Mouse (Mus musculus) liver, adult 2 months (tissue): ENCODE data around the gene Metap1. TPM values are rescaled to one million over a fixed set of nuclear protein-coding genes. Genes with fewer than 3 reads are reported as not detected.

Source experiments
- DNase-seq: peaks from one replicate; pipeline ENCODE4 v3.0.0-alpha.2; 2011; ENCODE audit warnings: low read depth, low spot score; ENCODE audit errors: extremely low read depth
- H3K27ac ChIP-seq: fragments of 200-500 bp; replicated peaks from 2 replicates; pipeline ENCODE4 v1.5.1; 2012; ENCODE audit warnings: low read depth, mild to moderate bottlenecking, control low read depth, inconsistent platforms, low read length; ENCODE audit not compliant: insufficient read depth
- H3K27me3 ChIP-seq: fragments of 200-500 bp; 2 replicates; pipeline ENCODE4 v1.6.1; 2012; ENCODE audit warnings: mild to moderate bottlenecking, moderate library complexity, low read length, inconsistent platforms; ENCODE audit not compliant: control insufficient read depth, insufficient read depth
- H3K36me3 ChIP-seq: fragments of 200-500 bp; 2 replicates; pipeline ENCODE4 v1.6.1; 2012; ENCODE audit warnings: low read length, inconsistent platforms; ENCODE audit not compliant: control insufficient read depth, insufficient read depth
- H3K4me1 ChIP-seq: fragments of 200-500 bp; 2 replicates; pipeline ENCODE4 v1.6.1; 2011; ENCODE audit warnings: low read length; ENCODE audit not compliant: control insufficient read depth, insufficient read depth
- H3K4me3 ChIP-seq: fragments of 200-500 bp; 2 replicates; pipeline ENCODE4 v1.5.1; 2011; ENCODE audit warnings: low read depth, mild to moderate bottlenecking, control low read depth, low read length, moderate library complexity; ENCODE audit not compliant: insufficient read depth
- H3K79me2 ChIP-seq: fragments of 200-500 bp; 2 replicates; pipeline ENCODE4 v1.6.1; 2012; ENCODE audit warnings: inconsistent platforms, mild to moderate bottlenecking, low read length, moderate library complexity; ENCODE audit not compliant: control insufficient read depth, insufficient read depth
- H3K9ac ChIP-seq: fragments of 200-500 bp; 2 replicates; pipeline ENCODE4 v1.6.1; 2012; ENCODE audit warnings: low read depth, mild to moderate bottlenecking, control low read depth, inconsistent platforms, low read length
- CTCF ChIP-seq: fragments of 200-500 bp; IDR thresholded peaks from 2 replicates; pipeline ENCODE4 v1.5.1; 2011; ENCODE audit warnings: low read depth, low read length, control low read depth
- POLR2A ChIP-seq: fragments of 200-500 bp; IDR thresholded peaks from 2 replicates; pipeline ENCODE4 v1.6.1; 2011; ENCODE audit warnings: low read length, control low read depth; ENCODE audit not compliant: insufficient read depth; ENCODE audit errors: extremely low read depth
- WGBS: fragments of 180-500 bp; shearing (Covaris S2); methylation state at CpG from one replicate; pipeline ENCODE4 v1.1.7; 2018; 5-methylcytosine and 5-hydroxymethylcytosine counted together
- polyA plus RNA-seq: library from polyadenylated mRNA; depleted of rRNA; stranded (reverse); fragments of >200 nt; gene quantifications from 2 replicates; pipeline ENCODE4 v1.2.3, GENCODE M21; 2012
- total RNA-seq: library from RNA; depleted of rRNA; stranded (reverse); fragments of >200 nt; gene quantifications from 2 replicates; pipeline ENCODE4 v1.2.3, GENCODE M21; 2014

Gene Metap1
- total and polyA plus RNA-seq, 2 experiments = 11.7 to 31.4 TPM

DNA sequence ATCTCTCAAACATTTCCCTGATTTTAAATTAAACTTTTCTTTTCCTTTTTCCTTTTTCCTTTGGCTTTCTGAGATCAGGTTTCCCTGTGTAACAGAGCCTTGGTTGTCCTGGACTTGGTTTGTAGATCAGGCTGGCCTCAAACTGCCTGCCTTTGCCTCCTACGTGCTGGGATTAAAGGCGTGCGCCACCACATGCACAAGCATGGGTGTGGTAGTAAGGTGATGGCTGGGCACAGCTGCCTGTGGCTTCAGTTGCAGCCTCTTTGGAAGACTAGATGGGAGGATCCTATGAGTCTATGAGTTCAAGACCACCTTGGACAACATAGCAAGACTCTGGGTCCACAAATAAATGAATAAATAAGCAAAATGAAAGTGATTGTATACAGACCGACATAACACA, 34.6 kb upstream of the Metap1 start:
- Histone ChIP-seq H3K27ac (no peak overlapping the region), H3K4me1 (peaks cover 5% of the 10 kb centered on the region; the same call in 1 of the 2 replicates), H3K79me2 (peaks cover 6% of the 10 kb centered on the region; the same call in 1 of the 2 replicates), H3K36me3 (no peaks in the 10 kb centered on the region), H3K4me3 (no peak overlapping the region), H3K9ac (no peak overlapping the region), H3K27me3 (no peaks in the 10 kb centered on the region)
- no peak for TF ChIP-seq CTCF
- TF ChIP-seq POLR2A = no peak
- no peak for DNase-seq
- 93% methylated on average over 4 of the region's 4 CpGs for WGBS

DNA sequence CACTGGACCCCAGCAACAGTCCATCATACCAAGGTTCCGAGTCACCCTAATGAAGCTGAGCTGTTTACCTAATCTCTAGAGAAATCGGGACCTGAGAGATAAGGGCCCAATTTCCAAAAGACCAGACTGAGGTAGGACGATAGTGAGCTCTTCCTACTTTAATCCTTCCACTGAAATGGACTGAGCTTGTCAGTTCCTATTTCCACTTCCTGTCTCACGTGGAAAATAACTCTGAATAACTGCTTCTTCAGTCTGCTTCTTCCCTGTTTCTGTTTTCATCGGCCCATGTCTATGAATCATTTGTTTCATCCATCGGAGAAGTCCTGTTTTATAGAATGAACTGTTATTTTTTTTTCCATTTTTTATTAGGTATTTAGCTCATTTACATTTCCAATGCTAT, 29.9 kb upstream of the Metap1 start:
- no peaks in the 10 kb centered on the region for H3K36me3 ChIP-seq
- no peaks in the 10 kb centered on the region for H3K4me1 ChIP-seq
- no peak overlapping the region for H3K9ac ChIP-seq
- no peak overlapping the region for H3K27ac ChIP-seq
- no peak for DNase-seq
- TF ChIP-seq CTCF (no peak), POLR2A (no peak)
- 68% methylated on average over 6 of the region's 6 CpGs for WGBS
- H3K79me2 ChIP-seq = no peaks in the 10 kb centered on the region
- H3K27me3 ChIP-seq = no peaks in the 10 kb centered on the region
- no peak overlapping the region for H3K4me3 ChIP-seq

DNA sequence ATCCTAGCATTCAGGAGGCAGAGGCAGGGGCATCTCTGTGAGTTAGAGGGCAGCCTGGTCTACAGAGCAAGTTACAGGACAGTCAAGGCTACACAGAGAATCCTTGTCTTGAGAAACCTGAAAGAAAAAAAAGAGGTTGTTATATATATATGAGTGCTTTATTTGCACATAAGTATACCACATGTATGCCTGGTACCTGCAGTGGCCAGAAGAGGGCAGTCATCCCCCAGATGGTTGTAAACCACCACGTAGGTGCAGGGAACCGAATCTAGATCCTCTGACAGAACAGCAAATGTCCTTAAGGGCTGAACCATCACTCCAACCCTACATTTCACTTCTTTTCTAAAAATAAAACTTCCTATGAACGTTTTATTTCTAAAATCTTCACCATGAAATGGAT, 28.6 kb upstream of the Metap1 start:
- peak; percentile 31 for DNase-seq
- WGBS = 72% methylated on average over 3 of the region's 3 CpGs
- Histone ChIP-seq H3K4me3 (no peak overlapping the region), H3K79me2 (no peaks in the 10 kb centered on the region), H3K36me3 (no peaks in the 10 kb centered on the region), H3K27me3 (no peaks in the 10 kb centered on the region), H3K27ac (no peak overlapping the region), H3K4me1 (no peaks in the 10 kb centered on the region), H3K9ac (no peak overlapping the region)
- no peak for TF ChIP-seq POLR2A
- peak; percentile 52 for TF ChIP-seq CTCF

DNA sequence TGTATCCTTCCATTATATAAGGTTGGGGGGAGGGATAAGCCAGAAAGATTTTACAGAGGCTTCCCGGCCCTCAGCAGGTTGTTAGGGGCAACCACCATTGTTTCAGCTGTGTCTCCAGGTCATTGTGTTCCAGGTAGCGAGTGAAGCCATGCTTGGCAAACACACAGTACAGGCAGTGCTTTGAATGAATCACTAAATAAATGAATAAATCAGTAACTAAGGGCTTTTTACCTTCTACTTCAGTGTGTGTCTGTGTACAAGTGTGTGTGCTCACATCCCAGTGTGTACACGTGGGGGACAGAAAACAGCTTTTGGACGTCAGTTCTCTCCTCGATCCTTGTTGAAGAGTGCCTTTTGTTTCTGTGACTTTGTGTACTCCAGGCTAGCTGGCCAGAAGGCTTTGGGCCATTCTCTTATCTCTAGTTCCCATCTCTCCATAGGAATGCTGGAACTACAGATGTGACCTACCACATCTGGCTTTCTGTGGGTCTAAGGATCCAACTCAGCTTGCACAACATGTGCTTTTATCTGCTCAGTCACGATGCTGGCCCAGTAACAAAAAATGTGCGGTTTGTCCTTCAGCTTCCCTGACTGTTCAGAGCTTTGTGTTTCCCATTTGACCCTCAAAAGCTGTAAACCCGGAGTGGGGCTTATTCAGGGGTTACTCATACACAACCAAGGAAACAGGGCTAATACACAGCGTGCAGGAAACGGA, 26.5 kb upstream of the Metap1 start:
- H3K27ac ChIP-seq = no peak overlapping the region
- WGBS = 52% methylated on average over 10 of the region's 10 CpGs
- H3K79me2 ChIP-seq = no peaks in the 10 kb centered on the region
- TF ChIP-seq POLR2A (no peak), CTCF (no peak)
- H3K36me3 ChIP-seq = no peaks in the 10 kb centered on the region
- no peaks in the 10 kb centered on the region for H3K4me1 ChIP-seq
- no peaks in the 10 kb centered on the region for H3K27me3 ChIP-seq
- DNase-seq = no peak
- no peak overlapping the region for H3K9ac ChIP-seq
- H3K4me3 ChIP-seq = no peak overlapping the region

DNA sequence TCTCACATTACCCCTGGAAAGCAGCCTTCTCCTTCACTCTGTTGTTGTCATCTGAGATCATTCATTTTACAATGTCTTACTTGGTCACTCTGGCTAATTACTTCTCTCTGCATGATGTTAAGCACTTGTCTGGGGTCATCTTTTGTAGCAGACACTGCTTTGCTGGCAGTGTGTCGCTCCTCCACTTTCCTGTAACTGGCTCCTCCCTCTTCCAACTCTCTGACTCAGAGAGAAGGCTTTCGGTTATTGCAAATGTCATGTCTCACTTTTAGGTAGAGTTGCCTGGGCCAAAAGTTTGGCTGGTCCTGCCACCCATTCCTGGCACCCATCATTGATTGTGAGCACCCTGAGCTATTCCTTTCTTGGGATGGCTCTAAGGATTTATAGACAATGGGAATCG, 25.4 kb upstream of the Metap1 start:
- no peak overlapping the region for H3K27ac ChIP-seq
- H3K9ac ChIP-seq = no peak overlapping the region
- no peaks in the 10 kb centered on the region for H3K79me2 ChIP-seq
- DNase-seq = no peak
- 79% methylated on average over 3 of the region's 3 CpGs for WGBS
- TF ChIP-seq CTCF = no peak
- TF ChIP-seq POLR2A = no peak
- no peaks in the 10 kb centered on the region for H3K4me1 ChIP-seq
- no peaks in the 10 kb centered on the region for H3K27me3 ChIP-seq
- no peaks in the 10 kb centered on the region for H3K36me3 ChIP-seq
- H3K4me3 ChIP-seq = no peak overlapping the region

DNA sequence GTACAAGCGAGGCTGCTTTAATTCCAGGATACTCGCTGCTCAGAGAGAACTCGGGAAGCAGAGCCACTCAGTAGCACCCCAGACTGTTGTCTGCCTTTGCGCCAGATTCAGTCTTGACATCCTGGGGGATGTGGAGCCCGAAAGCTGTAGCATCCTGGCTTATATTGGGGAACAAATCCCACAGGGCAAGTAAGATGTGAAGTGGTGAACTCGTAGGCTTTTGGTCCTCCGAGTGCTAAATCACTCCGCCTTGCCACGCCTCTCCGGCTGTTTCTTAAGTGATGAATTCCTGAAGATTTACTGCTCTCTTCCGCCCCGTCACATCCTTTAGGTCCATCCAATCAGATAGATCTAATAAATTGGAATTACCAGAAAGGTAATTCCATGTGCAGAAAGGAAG, 23.9 kb upstream of the Metap1 start:
- H3K9ac ChIP-seq = no peak overlapping the region
- no peak for TF ChIP-seq CTCF
- TF ChIP-seq POLR2A = no peak
- no peaks in the 10 kb centered on the region for H3K27me3 ChIP-seq
- no peak overlapping the region for H3K4me3 ChIP-seq
- no peak for DNase-seq
- H3K4me1 ChIP-seq = no peaks in the 10 kb centered on the region
- 86% methylated on average over 12 of the region's 12 CpGs for WGBS
- H3K36me3 ChIP-seq = no peaks in the 10 kb centered on the region
- no peaks in the 10 kb centered on the region for H3K79me2 ChIP-seq
- H3K27ac ChIP-seq = no peak overlapping the region
